Mouse (Mus musculus) liver, adult 2 months (tissue): Measurements from ENCODE around the gene Fermt2.

ENCODE experiments used
- CTCF ChIP-seq: fragments of 200-500 bp; IDR thresholded peaks from 2 replicates; pipeline ENCODE4 v1.5.1; 2011; ENCODE audit warnings: low read depth, low read length, control low read depth
- POLR2A ChIP-seq: fragments of 200-500 bp; IDR thresholded peaks from 2 replicates; pipeline ENCODE4 v1.6.1; 2011; ENCODE audit warnings: low read length, control low read depth; ENCODE audit not compliant: insufficient read depth; ENCODE audit errors: extremely low read depth

- no peak for TF ChIP-seq CTCF
- no peak for TF ChIP-seq POLR2A
Observed at GRCm38 (mm10) chr14:45460491-45460890, 69.4 kb downstream of the Fermt2 start.
